Mouse (Mus musculus) cerebellum, adult 8-10 months (tissue): ENCODE results near the gene Tlcd1.
"Not testable (repeated sequence)": the region's sequence is repeated elsewhere in the genome, so short reads cannot be mapped to it uniquely, and the experiment has no call there.

ENCODE experiments used
- DNase-seq: peaks from one replicate; pipeline ENCODE4 v3.0.0; 2022

Gene Tlcd1

GRCm38 (mm10) chr11:78176402-78176862 is at the start of gene Tlcd1, which contains the start of gene Nek8:
Tlcd1 (plus strand) TSS chr11:78176711.
Nek8 (minus strand) TSS chr11:78176675.
- peak; percentile 71 for DNase-seq

GRCm38 (mm10) chr11:78126739-78127138 is 49.8 kb upstream of the Tlcd1 start:
- DNase-seq: no peak

- DNase-seq: no peak
Measured at GRCm38 (mm10) chr11:78129458-78129857, 47.1 kb upstream of the Tlcd1 start.

GRCm38 (mm10) chr11:78133915-78134314 is 42.6 kb upstream of the Tlcd1 start:
- no peak for DNase-seq

- no peak for DNase-seq
Measured at GRCm38 (mm10) chr11:78134344-78134743, 42.2 kb upstream of the Tlcd1 start.

GRCm38 (mm10) chr11:78135314-78135713 is 41.2 kb upstream of the Tlcd1 start:
- DNase-seq: not testable (repeated sequence)

- DNase-seq: no peak
Measured at GRCm38 (mm10) chr11:78136132-78136531, 40.4 kb upstream of the Tlcd1 start.

- DNase-seq: no peak
Measured at GRCm38 (mm10) chr11:78137584-78137983, 38.9 kb upstream of the Tlcd1 start.

- DNase-seq: no peak
Measured at GRCm38 (mm10) chr11:78138023-78138422, 38.5 kb upstream of the Tlcd1 start.

GRCm38 (mm10) chr11:78140665-78141064 is 35.8 kb upstream of the Tlcd1 start:
- DNase-seq: no peak

GRCm38 (mm10) chr11:78143520-78143919 is 33.0 kb upstream of the Tlcd1 start:
- no peak for DNase-seq

- DNase-seq: no peak
Measured at GRCm38 (mm10) chr11:78146168-78146567, 30.3 kb upstream of the Tlcd1 start.

GRCm38 (mm10) chr11:78146707-78147543 is 29.6 kb upstream of the Tlcd1 start:
- DNase-seq: no peak

- DNase-seq: no peak
Measured at GRCm38 (mm10) chr11:78151161-78151560, 25.4 kb upstream of the Tlcd1 start.

- peak; percentile 79 for DNase-seq
Measured at GRCm38 (mm10) chr11:78152299-78153231, 23.9 kb upstream of the Tlcd1 start.

- no peak for DNase-seq
Measured at GRCm38 (mm10) chr11:78153778-78154177, 22.7 kb upstream of the Tlcd1 start.

- DNase-seq: no peak
Measured at GRCm38 (mm10) chr11:78155674-78156073, 20.8 kb upstream of the Tlcd1 start.

GRCm38 (mm10) chr11:78156156-78156699 is 20.3 kb upstream of the Tlcd1 start:
- DNase-seq: no peak

- DNase-seq: peak; percentile 82
Measured at GRCm38 (mm10) chr11:78159096-78159495, 17.4 kb upstream of the Tlcd1 start.

GRCm38 (mm10) chr11:78159557-78159956 is 17.0 kb upstream of the Tlcd1 start:
- no peak for DNase-seq

GRCm38 (mm10) chr11:78160171-78160570 is 16.3 kb upstream of the Tlcd1 start:
- no peak for DNase-seq

- DNase-seq: no peak
Measured at GRCm38 (mm10) chr11:78160675-78161074, 15.8 kb upstream of the Tlcd1 start.

- DNase-seq: no peak
Measured at GRCm38 (mm10) chr11:78161169-78161568, 15.3 kb upstream of the Tlcd1 start.
